Mouse (Mus musculus) testis, adult 2 months (tissue): ENCODE results near the gene Sdhaf4.

Source experiments
- CTCF ChIP-seq: fragments of 200-500 bp; IDR thresholded peaks from 2 replicates; pipeline ENCODE4 v1.5.1; 2012; ENCODE audit warnings: low read depth, mild to moderate bottlenecking, inconsistent platforms, low read length, moderate library complexity; ENCODE audit not compliant: control insufficient read depth, insufficient read depth, insufficient replicate concordance
- POLR2A ChIP-seq: fragments of 200-500 bp; IDR thresholded peaks from 2 replicates; pipeline ENCODE4 v1.6.1; 2012; ENCODE audit warnings: low read depth, mild to moderate bottlenecking, inconsistent platforms, low read length, moderate library complexity; ENCODE audit not compliant: control insufficient read depth

DNA sequence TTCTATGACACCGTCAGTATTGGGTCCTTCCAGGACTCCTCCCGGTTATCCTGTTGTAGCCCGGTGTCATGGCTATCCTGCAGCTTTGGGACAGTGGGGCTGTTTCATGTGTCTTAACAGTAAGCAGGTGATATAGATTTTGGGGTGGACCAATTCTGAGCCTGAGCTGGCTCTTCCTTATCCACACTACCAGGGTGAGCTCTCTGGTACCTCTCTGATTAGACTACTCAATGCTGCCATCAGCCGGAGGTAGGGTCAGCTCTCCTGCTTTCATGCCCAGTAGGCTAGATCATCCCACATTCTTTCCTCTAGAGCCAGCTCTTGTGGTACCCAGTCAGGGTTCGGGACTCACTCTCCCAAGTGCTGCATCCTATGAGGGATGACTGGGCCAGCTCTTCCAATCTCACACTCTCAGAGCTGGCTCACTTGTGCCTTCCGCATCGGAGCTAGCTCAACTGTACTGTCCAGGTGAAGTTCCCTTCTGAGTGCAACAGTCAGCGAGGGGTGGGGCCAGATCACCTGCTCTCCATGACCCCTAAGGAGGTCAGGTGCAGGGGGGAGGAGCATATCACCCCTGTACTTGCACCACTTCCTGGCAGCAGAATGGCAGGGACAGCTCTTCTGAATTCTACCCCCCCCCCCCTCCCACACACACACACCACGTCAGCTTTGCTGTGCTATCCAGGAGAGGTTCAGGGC lies 37.3 kb downstream of the Sdhaf4 start:
- TF ChIP-seq CTCF (no peak), POLR2A (no peak)
